Mouse (Mus musculus) forebrain, embryonic 14.5 days (tissue): ENCODE data around the gene Med20. TPM values are rescaled to one million over a fixed set of nuclear protein-coding genes. Genes with fewer than 3 reads are reported as not detected.
"Not testable (repeated sequence)": the region's sequence is repeated elsewhere in the genome, so short reads cannot be mapped to it uniquely, and the experiment has no call there.

Experiments
- ATAC-seq: fragments of 200-750 bp; cut with Nextera tagmentation; 2 replicates; pipeline ENCODE4 v1.8.0; 2017; ENCODE audit warnings: mild to moderate bottlenecking, moderate library complexity
- DNase-seq: peaks from one replicate; pipeline ENCODE4 v3.0.0-alpha.2; 2015; ENCODE audit warnings: low spot score
- H3K27ac ChIP-seq: fragments of 300-500 bp; sonication (generic); 2 replicates; pipeline ENCODE4 v1.5.1; 2014; ENCODE audit warnings: low read depth, mild to moderate bottlenecking, control low read depth, low read length, moderate library complexity
- H3K27me3 ChIP-seq: fragments of 300-500 bp; sonication (generic); replicated peaks from 2 replicates; pipeline ENCODE4 v1.6.1; 2014; ENCODE audit warnings: low read length, control low read depth, mixed read lengths; ENCODE audit not compliant: control insufficient read depth, insufficient read depth
- H3K36me3 ChIP-seq: fragments of 300-500 bp; sonication (generic); 2 replicates; pipeline ENCODE4 v1.6.1; 2014; ENCODE audit warnings: low read length, control low read depth; ENCODE audit not compliant: control insufficient read depth, insufficient read depth
- H3K4me1 ChIP-seq: fragments of 300-500 bp; sonication (generic); 2 replicates; pipeline ENCODE4 v1.6.1; 2014; ENCODE audit warnings: antibody characterized with exemption, low read length, control low read depth; ENCODE audit not compliant: control insufficient read depth, insufficient read depth
- H3K4me2 ChIP-seq: fragments of 300-500 bp; sonication (generic); 2 replicates; pipeline ENCODE4 v1.6.1; 2014; ENCODE audit warnings: mild to moderate bottlenecking, control low read depth, low read length
- H3K4me3 ChIP-seq: fragments of 300-500 bp; sonication (generic); 2 replicates; pipeline ENCODE4 v1.5.1; 2014; ENCODE audit warnings: low read depth, low read length, control low read depth
- H3K9ac ChIP-seq: fragments of 300-500 bp; sonication (generic); 2 replicates; pipeline ENCODE4 v1.6.1; 2014; ENCODE audit warnings: mild to moderate bottlenecking, low read length, control low read depth, moderate library complexity
- H3K9me3 ChIP-seq: fragments of 300-500 bp; sonication (generic); replicated peaks from 2 replicates; pipeline ENCODE4 v1.6.1; 2016; ENCODE audit warnings: low read length, control low read depth, mixed read lengths; ENCODE audit not compliant: control insufficient read depth
- WGBS: fragments of 180-500 bp; shearing (Covaris S2); extraction: QIAGEN DNeasy Blood & Tissue Kit; methylation state at CpG from one replicate; pipeline ENCODE4 v1.1.7; 2014; 5-methylcytosine and 5-hydroxymethylcytosine counted together
- polyA plus RNA-seq: library from polyadenylated mRNA; unstranded; fragments of >200 nt; fragmentation: Nextera tagmentation; extraction: Ambion mirVana; gene quantifications from 2 replicates; pipeline ENCODE4 v1.2.1, GENCODE M21; 2014

Gene Med20
- polyA plus RNA-seq, 1 experiment from 2014 or later = 55.4 TPM

- WGBS = 91% methylated on average over 9 of the region's 9 CpGs
- H3K36me3 ChIP-seq = peaks cover 56% of the 10 kb centered on the region
- no peaks in the 10 kb centered on the region; the same call in 1 of the 2 replicates for H3K4me1 ChIP-seq
- DNase-seq (no peak), ATAC-seq (no peak)
- H3K9me3 ChIP-seq = no peaks in the 10 kb centered on the region
- H3K4me3 ChIP-seq = no peak overlapping the region
- no peaks in the 10 kb centered on the region for H3K27me3 ChIP-seq
- H3K9ac ChIP-seq = no peak overlapping the region
- H3K4me2 ChIP-seq = no peak overlapping the region
- no peak overlapping the region for H3K27ac ChIP-seq
Measured at GRCm38 (mm10) chr17:47617605-47618307, 6.4 kb downstream of the Med20 start.

GRCm38 (mm10) chr17:47618556-47619311 lies 7.4 kb downstream of the Med20 start:
- Histone ChIP-seq H3K27me3 (no peaks in the 10 kb centered on the region), H3K9ac (no peak overlapping the region), H3K4me1 (no peaks in the 10 kb centered on the region), H3K9me3 (no peaks in the 10 kb centered on the region), H3K36me3 (peaks cover 62% of the 10 kb centered on the region), H3K27ac (no peak overlapping the region), H3K4me2 (no peak overlapping the region), H3K4me3 (no peak overlapping the region)
- DNase-seq (no peak), ATAC-seq (no peak)
- WGBS = 93% methylated on average over 13 of the region's 13 CpGs

GRCm38 (mm10) chr17:47622912-47623554 lies 11.7 kb downstream of the Med20 start:
- no peaks in the 10 kb centered on the region for H3K9me3 ChIP-seq
- no peaks in the 10 kb centered on the region for H3K4me1 ChIP-seq
- no peak overlapping the region for H3K27ac ChIP-seq
- H3K36me3 ChIP-seq = peaks cover 58% of the 10 kb centered on the region
- 95% methylated on average over 14 of the region's 14 CpGs for WGBS
- H3K4me3 ChIP-seq = no peak overlapping the region
- no peaks in the 10 kb centered on the region for H3K27me3 ChIP-seq
- DNase-seq = no peak
- H3K4me2 ChIP-seq = no peak overlapping the region
- no peak for ATAC-seq
- H3K9ac ChIP-seq = no peak overlapping the region

- DNase-seq, H3K27me3 ChIP-seq, H3K9me3 ChIP-seq, H3K4me3 ChIP-seq, H3K4me2 ChIP-seq, H3K9ac ChIP-seq, H3K27ac ChIP-seq, H3K4me1 ChIP-seq, ATAC-seq: not testable (repeated sequence)
- 100% methylated on average over 5 of the region's 5 CpGs for WGBS
- H3K36me3 ChIP-seq = peaks cover 47% of the 10 kb centered on the region
Measured at GRCm38 (mm10) chr17:47624572-47624971, 13.2 kb downstream of the Med20 start.

- Histone ChIP-seq H3K36me3 (peaks cover 43% of the 10 kb centered on the region), H3K9ac (no peak overlapping the region), H3K4me3 (no peak overlapping the region), H3K27me3 (no peaks in the 10 kb centered on the region), H3K4me2 (no peak overlapping the region), H3K9me3 (no peaks in the 10 kb centered on the region), H3K4me1 (0 out of 2 replicates have a peak, but pooled peaks cover 5% of the 10 kb centered on the region), H3K27ac (no peak overlapping the region)
- ATAC-seq (no peak), DNase-seq (no peak)
- 95% methylated on average over 2 of the region's 2 CpGs for WGBS
Measured at GRCm38 (mm10) chr17:47625088-47625487, 13.7 kb downstream of the Med20 start.

GRCm38 (mm10) chr17:47626031-47626430 lies 14.6 kb downstream of the Med20 start:
- no peak overlapping the region for H3K27ac ChIP-seq
- H3K9me3 ChIP-seq = no peaks in the 10 kb centered on the region
- no peak overlapping the region for H3K9ac ChIP-seq
- peaks cover 43% of the 10 kb centered on the region for H3K36me3 ChIP-seq
- H3K4me2 ChIP-seq = no peak overlapping the region
- ATAC-seq = no peak
- H3K4me1 ChIP-seq = peaks cover 10% of the 10 kb centered on the region
- no peak for DNase-seq
- WGBS = 93% methylated on average over 5 of the region's 5 CpGs
- H3K4me3 ChIP-seq = no peak overlapping the region
- H3K27me3 ChIP-seq = no peaks in the 10 kb centered on the region

GRCm38 (mm10) chr17:47627791-47628190 lies 16.4 kb downstream of the Med20 start:
- no peaks in the 10 kb centered on the region for H3K9me3 ChIP-seq
- no peak overlapping the region for H3K4me2 ChIP-seq
- no peak overlapping the region for H3K9ac ChIP-seq
- no peak for DNase-seq
- H3K27ac ChIP-seq = no peak overlapping the region
- no peak for ATAC-seq
- no peaks in the 10 kb centered on the region for H3K27me3 ChIP-seq
- WGBS = 79% methylated on average over 2 of the region's 2 CpGs
- H3K36me3 ChIP-seq = peaks cover 30% of the 10 kb centered on the region
- H3K4me1 ChIP-seq = peaks cover 24% of the 10 kb centered on the region
- no peak overlapping the region for H3K4me3 ChIP-seq

- peak overlapping the region; percentile 52 for H3K4me3 ChIP-seq
- no peaks in the 10 kb centered on the region for H3K9me3 ChIP-seq
- peaks cover 24% of the 10 kb centered on the region for H3K4me1 ChIP-seq
- WGBS = under 1% methylated on average over 60 of the region's 63 CpGs
- peak overlapping the region; percentile 96 for H3K27ac ChIP-seq
- DNase-seq (peak; percentile 97), ATAC-seq (peak; percentile 94)
- peak overlapping the region; percentile 90 for H3K4me2 ChIP-seq
- H3K9ac ChIP-seq = peak overlapping the region; percentile 72
- peaks cover 17% of the 10 kb centered on the region for H3K36me3 ChIP-seq
- no peaks in the 10 kb centered on the region for H3K27me3 ChIP-seq
Measured at GRCm38 (mm10) chr17:47628851-47629676, 17.7 kb downstream of the Med20 start.
